Mouse (Mus musculus) forebrain, embryonic 16.5 days (tissue): ENCODE measurements at regions not wholly inside any gene's neighbourhood (a gene's known extent, or its start where the extent isn't known, plus 50 kb on each side); places are given as distances from the start of the nearest gene placed in this dataset.

ENCODE experiments used
- ATAC-seq: fragments of 200-750 bp; cut with Nextera tagmentation; 2 replicates; pipeline ENCODE4 v1.8.0; 2017; ENCODE audit warnings: mild to moderate bottlenecking, moderate library complexity
- H3K27ac ChIP-seq: fragments of 300-500 bp; sonication (generic); 2 replicates; pipeline ENCODE4 v1.5.1; 2014; ENCODE audit warnings: low read length, control low read depth
- H3K27me3 ChIP-seq: fragments of 300-500 bp; sonication (generic); replicated peaks from 2 replicates; pipeline ENCODE4 v1.6.1; 2014; ENCODE audit warnings: low read length; ENCODE audit not compliant: control insufficient read depth, insufficient read depth
- H3K36me3 ChIP-seq: fragments of 300-500 bp; sonication (generic); 2 replicates; pipeline ENCODE4 v1.6.1; 2014; ENCODE audit not compliant: control insufficient read depth, insufficient read depth
- H3K4me1 ChIP-seq: fragments of 300-500 bp; sonication (generic); replicated peaks from 2 replicates; pipeline ENCODE4 v1.6.1; 2014; ENCODE audit warnings: low read length; ENCODE audit not compliant: control insufficient read depth, insufficient read depth
- H3K4me2 ChIP-seq: fragments of 300-500 bp; sonication (generic); 2 replicates; pipeline ENCODE4 v1.6.1; 2014; ENCODE audit warnings: mild to moderate bottlenecking, low read length, control low read depth
- H3K4me3 ChIP-seq: fragments of 300-500 bp; sonication (generic); replicated peaks from 2 replicates; pipeline ENCODE4 v1.5.1; 2014; ENCODE audit warnings: mild to moderate bottlenecking, low read length, control low read depth
- H3K9ac ChIP-seq: fragments of 300-500 bp; sonication (generic); replicated peaks from 2 replicates; pipeline ENCODE4 v1.6.1; 2014; ENCODE audit warnings: low read depth, low read length, control low read depth
- H3K9me3 ChIP-seq: fragments of 300-500 bp; sonication (generic); 2 replicates; pipeline ENCODE4 v1.6.1; 2016; ENCODE audit warnings: low read length; ENCODE audit not compliant: control insufficient read depth
- WGBS: fragments of 180-500 bp; shearing (Covaris S2); extraction: QIAGEN DNeasy Blood & Tissue Kit; methylation state at CpG from one replicate; pipeline ENCODE4 v1.1.7; 2014; 5-methylcytosine and 5-hydroxymethylcytosine counted together

- Histone ChIP-seq H3K9ac (no peak overlapping the region), H3K4me3 (no peak overlapping the region), H3K27me3 (no peaks in the 10 kb centered on the region), H3K4me1 (no peaks in the 10 kb centered on the region), H3K27ac (no peak overlapping the region), H3K9me3 (no peaks in the 10 kb centered on the region), H3K36me3 (no peaks in the 10 kb centered on the region), H3K4me2 (no peak overlapping the region)
- ATAC-seq = no peak
- 79% methylated on average over 2 of the region's 2 CpGs for WGBS
These were observed 117.7 kb downstream of the Pah start for GRCm38 (mm10) chr10:87639339-87639738.

DNA sequence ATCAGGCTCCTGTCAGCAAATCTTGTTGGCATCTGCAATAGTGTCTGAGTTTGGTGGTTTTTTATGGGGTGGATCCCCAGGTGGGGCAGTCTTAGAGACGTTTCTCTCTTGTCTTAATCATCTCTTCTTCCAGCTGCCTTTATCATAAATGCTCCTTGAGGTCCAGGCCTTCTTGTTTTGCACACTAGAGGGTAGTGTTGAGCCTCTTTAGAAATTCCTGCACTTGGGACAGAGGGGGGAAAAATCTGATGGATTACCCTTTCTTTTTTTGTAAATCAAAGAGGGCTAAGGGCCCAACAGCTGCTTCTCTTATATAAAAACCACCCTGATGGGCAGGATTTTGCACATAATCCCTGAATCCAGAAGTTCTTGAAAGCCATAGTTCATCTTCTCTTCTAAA is 127.5 kb downstream of the Pah start:
- Histone ChIP-seq H3K9ac (no peak overlapping the region), H3K9me3 (no peaks in the 10 kb centered on the region), H3K27me3 (no peaks in the 10 kb centered on the region), H3K27ac (no peak overlapping the region), H3K36me3 (no peaks in the 10 kb centered on the region), H3K4me1 (peaks cover 5% of the 10 kb centered on the region; the same call in 1 of the 2 replicates), H3K4me3 (no peak overlapping the region), H3K4me2 (no peak overlapping the region)
- ATAC-seq = peak; percentile 59; the same call in 1 of the 2 replicates
- WGBS = 13% methylated on average over 1 of the region's 1 CpGs

DNA sequence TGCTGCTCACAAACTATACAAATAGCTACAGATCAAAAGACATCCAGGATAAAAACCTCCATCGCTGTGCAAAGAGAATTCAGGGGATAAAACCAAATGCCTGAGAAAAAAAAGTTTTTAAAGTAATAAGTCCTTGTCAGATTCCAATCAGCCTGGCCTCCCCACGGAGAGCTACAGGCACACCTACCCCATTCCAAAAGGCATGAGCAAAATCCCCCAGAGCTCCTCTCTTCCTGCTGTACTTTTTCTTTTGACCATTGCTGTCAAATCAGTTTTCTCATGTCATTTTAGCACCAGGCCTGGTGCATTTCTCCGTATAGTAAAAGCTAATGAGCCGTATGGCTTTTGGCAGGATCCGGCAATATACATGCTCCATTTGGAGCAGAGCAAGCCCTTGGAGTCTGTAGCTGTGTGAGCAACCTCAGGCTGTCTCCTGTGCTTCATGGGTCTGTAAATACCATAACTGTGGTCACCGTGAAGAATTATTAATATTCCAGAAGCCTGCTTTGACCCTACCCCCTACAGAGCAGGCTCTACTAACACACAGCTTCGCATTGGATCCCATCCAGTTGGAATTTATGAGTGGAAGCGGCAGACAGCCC is 130.6 kb downstream of the Pah start:
- Histone ChIP-seq H3K9ac (no peak overlapping the region), H3K36me3 (no peaks in the 10 kb centered on the region), H3K4me2 (no peak overlapping the region), H3K9me3 (no peaks in the 10 kb centered on the region), H3K4me3 (no peak overlapping the region), H3K4me1 (peaks cover 5% of the 10 kb centered on the region; the same call in 1 of the 2 replicates), H3K27ac (no peak overlapping the region), H3K27me3 (no peaks in the 10 kb centered on the region)
- peak; percentile 55 for ATAC-seq
- 47% methylated on average over 8 of the region's 8 CpGs for WGBS

GRCm38 (mm10) chr10:87654112-87654511 is 132.5 kb downstream of the Pah start:
- ATAC-seq = no peak
- Histone ChIP-seq H3K4me3 (no peak overlapping the region), H3K9me3 (no peaks in the 10 kb centered on the region), H3K27me3 (no peaks in the 10 kb centered on the region), H3K4me1 (peaks cover 5% of the 10 kb centered on the region; the same call in 1 of the 2 replicates), H3K27ac (no peak overlapping the region), H3K4me2 (no peak overlapping the region), H3K9ac (no peak overlapping the region), H3K36me3 (no peaks in the 10 kb centered on the region)
- 89% methylated on average over 4 of the region's 4 CpGs for WGBS

DNA sequence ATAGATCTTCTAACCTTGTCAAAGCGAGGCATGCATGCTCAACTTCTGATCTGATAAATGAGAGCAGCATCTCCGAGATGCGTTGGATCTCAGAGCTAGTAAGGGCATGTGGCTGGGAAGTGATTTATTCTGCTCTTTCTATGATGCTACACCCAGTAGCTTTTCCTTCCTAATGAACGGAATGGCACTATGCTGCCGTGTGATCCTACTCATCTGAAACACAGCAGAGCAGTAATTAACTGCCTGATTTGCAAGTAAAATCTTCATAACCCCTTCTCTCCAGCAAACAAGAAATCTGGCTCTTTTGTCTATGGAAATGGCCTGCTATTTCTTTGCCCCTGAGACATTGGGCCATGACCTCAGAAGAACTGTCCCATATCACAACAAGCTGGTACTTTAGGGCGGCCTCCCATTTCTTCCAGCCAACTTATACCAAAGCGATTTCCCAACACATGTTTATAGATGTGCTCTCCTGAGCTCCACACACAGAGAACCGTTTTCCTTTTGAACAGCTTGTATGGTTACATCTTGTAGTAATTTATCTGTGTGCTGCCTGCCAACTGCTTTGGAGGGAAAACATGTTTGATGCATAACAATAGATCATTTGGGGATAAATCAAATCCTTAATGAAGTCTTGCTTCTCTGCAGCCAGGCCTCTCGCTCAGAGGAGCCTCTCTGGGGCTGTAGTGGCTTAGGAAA is 144.6 kb downstream of the Pah start:
- Histone ChIP-seq H3K4me3 (no peak overlapping the region), H3K9ac (no peak overlapping the region), H3K27ac (peak overlapping the region; percentile 80), H3K9me3 (no peaks in the 10 kb centered on the region), H3K4me2 (0 out of 2 replicates have a peak overlapping the region, but pooled peaks have one; percentile 21), H3K4me1 (peaks cover 26% of the 10 kb centered on the region), H3K27me3 (no peaks in the 10 kb centered on the region), H3K36me3 (no peaks in the 10 kb centered on the region)
- WGBS = 27% methylated on average over 9 of the region's 9 CpGs
- peak; percentile 94 for ATAC-seq

- ATAC-seq = peak; percentile 77
- WGBS = 61% methylated on average over 7 of the region's 7 CpGs
These were observed 145.3 kb downstream of the Pah start for GRCm38 (mm10) chr10:87666719-87667387.

DNA sequence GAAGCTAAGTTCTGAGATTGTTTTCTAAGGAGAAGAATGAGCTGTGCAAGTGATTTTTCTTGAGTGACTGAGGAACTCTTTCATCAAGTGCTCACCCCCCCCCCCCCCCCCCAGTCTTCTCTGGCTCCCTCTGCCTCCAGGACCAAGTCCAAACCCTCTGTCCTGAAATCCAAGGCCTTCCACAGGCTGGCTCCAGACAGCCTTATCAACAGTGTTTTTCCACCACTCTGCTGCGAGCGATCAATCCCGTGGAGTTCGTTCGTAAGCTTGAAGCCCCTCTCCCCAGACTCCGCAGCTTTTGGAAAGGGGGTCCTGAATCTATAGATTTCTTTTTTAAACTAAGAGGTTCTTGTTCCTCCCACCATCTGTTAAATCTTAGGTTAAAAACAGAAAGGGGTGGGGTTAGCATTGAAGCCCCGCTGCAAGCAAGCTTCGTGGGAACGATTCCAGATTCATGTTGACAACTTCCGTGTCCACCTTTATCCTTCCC is 146.1 kb downstream of the Pah start:
- H3K4me3 ChIP-seq = no peak overlapping the region
- 73% methylated on average over 10 of the region's 10 CpGs for WGBS
- no peak overlapping the region for H3K4me2 ChIP-seq
- H3K36me3 ChIP-seq = no peaks in the 10 kb centered on the region
- H3K9me3 ChIP-seq = no peaks in the 10 kb centered on the region
- peaks cover 26% of the 10 kb centered on the region for H3K4me1 ChIP-seq
- H3K27ac ChIP-seq = no peak overlapping the region
- H3K27me3 ChIP-seq = no peaks in the 10 kb centered on the region
- no peak for ATAC-seq
- H3K9ac ChIP-seq = no peak overlapping the region

More at GRCm38 (mm10) chr10:87666719-87667387, 145.3 kb downstream of the Pah start:
- Histone ChIP-seq H3K4me3 (no peak overlapping the region), H3K9ac (no peak overlapping the region), H3K9me3 (no peaks in the 10 kb centered on the region), H3K4me2 (no peak overlapping the region), H3K27me3 (no peaks in the 10 kb centered on the region), H3K36me3 (no peaks in the 10 kb centered on the region), H3K4me1 (peaks cover 26% of the 10 kb centered on the region), H3K27ac (peak overlapping the region; percentile 80)

GRCm38 (mm10) chr10:87674740-87675420 is 153.3 kb downstream of the Pah start:
- ATAC-seq = no peak
- no peaks in the 10 kb centered on the region for H3K4me1 ChIP-seq
- H3K9me3 ChIP-seq = no peaks in the 10 kb centered on the region
- H3K4me2 ChIP-seq = no peak overlapping the region
- no peak overlapping the region for H3K27ac ChIP-seq
- 75% methylated on average over 5 of the region's 5 CpGs for WGBS
- H3K9ac ChIP-seq = no peak overlapping the region
- no peaks in the 10 kb centered on the region for H3K36me3 ChIP-seq
- no peak overlapping the region for H3K4me3 ChIP-seq
- no peaks in the 10 kb centered on the region for H3K27me3 ChIP-seq
